Mouse (Mus musculus) kidney, embryonic 15.5 days (tissue): ENCODE measurements around the gene Gchfr. TPM values are rescaled to one million over a fixed set of nuclear protein-coding genes. Genes with fewer than 3 reads are reported as not detected.

Experiments
- ATAC-seq: fragments of 200-750 bp; cut with Nextera tagmentation; replicated peaks from 2 replicates; pipeline ENCODE4 v1.8.0; 2017; ENCODE audit warnings: moderate TSS enrichment; ENCODE audit not compliant: low FRiP score
- H3K27ac ChIP-seq: fragments of 300-500 bp; sonication (generic); 2 replicates; pipeline ENCODE4 v1.5.1; 2015; ENCODE audit warnings: mild to moderate bottlenecking, inconsistent platforms
- H3K27me3 ChIP-seq: fragments of 300-500 bp; sonication (generic); 2 replicates; pipeline ENCODE4 v1.6.1; 2015; ENCODE audit warnings: inconsistent platforms
- H3K36me3 ChIP-seq: fragments of 300-500 bp; sonication (generic); 2 replicates; pipeline ENCODE4 v1.6.1; 2015; ENCODE audit warnings: inconsistent platforms
- H3K4me1 ChIP-seq: fragments of 300-500 bp; sonication (generic); 2 replicates; pipeline ENCODE4 v1.6.1; 2015; ENCODE audit warnings: inconsistent platforms
- H3K4me2 ChIP-seq: fragments of 300-500 bp; sonication (generic); 2 replicates; pipeline ENCODE4 v1.6.1; 2015; ENCODE audit warnings: moderate library complexity, mild to moderate bottlenecking, inconsistent platforms
- H3K4me3 ChIP-seq: fragments of 300-500 bp; sonication (generic); replicated peaks from 2 replicates; pipeline ENCODE4 v1.5.1; 2015; ENCODE audit warnings: mild to moderate bottlenecking, inconsistent platforms
- H3K9ac ChIP-seq: fragments of 300-500 bp; sonication (generic); 2 replicates; pipeline ENCODE4 v1.6.1; 2015; ENCODE audit warnings: mild to moderate bottlenecking, inconsistent platforms
- H3K9me3 ChIP-seq: fragments of 300-500 bp; sonication (generic); replicated peaks from 2 replicates; pipeline ENCODE4 v1.6.1; 2016; ENCODE audit warnings: inconsistent platforms
- WGBS: fragments of 180-500 bp; shearing (Covaris S2); methylation state at CpG from one replicate; pipeline ENCODE4 v1.1.7; 2015; ENCODE audit warnings: mixed read lengths; 5-methylcytosine and 5-hydroxymethylcytosine counted together
- polyA plus RNA-seq: library from polyadenylated mRNA; unstranded; fragments of >200 nt; fragmentation: Nextera tagmentation; extraction: Ambion mirVana; gene quantifications from 2 replicates; pipeline ENCODE4 v1.2.1, GENCODE M21; 2015

Gchfr gene
- polyA plus RNA-seq, 1 experiment from 2014 or later, result 32.0 TPM

- H3K4me2 ChIP-seq, result peak overlapping the region; percentile 88; the same call in 1 of the 2 replicates
- 0 out of 2 replicates have a peak, but pooled peaks cover 4% of the 10 kb centered on the region for H3K27me3 ChIP-seq
- ATAC-seq, result no peak
These were observed 9.7 kb upstream of the Gchfr start for GRCm38 (mm10) chr2:119157836-119158235.

GRCm38 (mm10) chr2:119161247-119161646 lies 6.3 kb upstream of the Gchfr start:
- WGBS, result 39% methylated on average over 2 of the region's 2 CpGs
- no peaks in the 10 kb centered on the region for H3K9me3 ChIP-seq
- no peaks in the 10 kb centered on the region for H3K36me3 ChIP-seq
- H3K4me3 ChIP-seq, result no peak overlapping the region
- H3K27me3 ChIP-seq, result peaks cover 13% of the 10 kb centered on the region
- H3K27ac ChIP-seq, result peak overlapping the region; percentile 59
- no peak overlapping the region for H3K4me2 ChIP-seq
- peaks cover 5% of the 10 kb centered on the region for H3K4me1 ChIP-seq
- H3K9ac ChIP-seq, result no peak overlapping the region
- no peak for ATAC-seq

More at GRCm38 (mm10) chr2:119157836-119158235, 9.7 kb upstream of the Gchfr start:
- H3K9ac ChIP-seq, result no peak overlapping the region
- H3K36me3 ChIP-seq, result peaks cover 16% of the 10 kb centered on the region
- no peaks in the 10 kb centered on the region for H3K9me3 ChIP-seq
- peaks cover 18% of the 10 kb centered on the region for H3K4me1 ChIP-seq
- no peak overlapping the region for H3K27ac ChIP-seq
- no peak overlapping the region for H3K4me3 ChIP-seq

GRCm38 (mm10) chr2:119163135-119163534 lies 4.4 kb upstream of the Gchfr start:
- no peak for ATAC-seq
- H3K4me2 ChIP-seq, result no peak overlapping the region
- no peak overlapping the region for H3K4me3 ChIP-seq
- H3K4me1 ChIP-seq, result peaks cover 16% of the 10 kb centered on the region
- peaks cover 29% of the 10 kb centered on the region for H3K27me3 ChIP-seq
- H3K36me3 ChIP-seq, result no peaks in the 10 kb centered on the region
- no peaks in the 10 kb centered on the region for H3K9me3 ChIP-seq
- H3K9ac ChIP-seq, result no peak overlapping the region
- H3K27ac ChIP-seq, result no peak overlapping the region
- 58% methylated on average over 3 of the region's 3 CpGs for WGBS

- ATAC-seq, result no peak
- H3K4me3 ChIP-seq, result no peak overlapping the region
- peaks cover 31% of the 10 kb centered on the region for H3K27me3 ChIP-seq
- H3K36me3 ChIP-seq, result no peaks in the 10 kb centered on the region
- 89% methylated on average over 4 of the region's 4 CpGs for WGBS
- H3K4me1 ChIP-seq, result peaks cover 17% of the 10 kb centered on the region
- no peaks in the 10 kb centered on the region for H3K9me3 ChIP-seq
- no peak overlapping the region for H3K27ac ChIP-seq
- H3K4me2 ChIP-seq, result no peak overlapping the region
- H3K9ac ChIP-seq, result no peak overlapping the region
These were observed 3.6 kb upstream of the Gchfr start for GRCm38 (mm10) chr2:119163999-119164398.

- no peak overlapping the region for H3K4me2 ChIP-seq
- ATAC-seq, result no peak
- H3K27me3 ChIP-seq, result peaks cover 31% of the 10 kb centered on the region
- H3K9me3 ChIP-seq, result no peaks in the 10 kb centered on the region
- H3K4me1 ChIP-seq, result peaks cover 17% of the 10 kb centered on the region
- H3K27ac ChIP-seq, result no peak overlapping the region
- no peak overlapping the region for H3K9ac ChIP-seq
- H3K36me3 ChIP-seq, result no peaks in the 10 kb centered on the region
- no peak overlapping the region for H3K4me3 ChIP-seq
These were observed 2.2 kb upstream of the Gchfr start for GRCm38 (mm10) chr2:119165401-119165800.

- H3K4me1 ChIP-seq, result peaks cover 34% of the 10 kb centered on the region
- no peaks in the 10 kb centered on the region for H3K36me3 ChIP-seq
- peaks cover 27% of the 10 kb centered on the region for H3K27me3 ChIP-seq
- H3K4me2 ChIP-seq, result peak overlapping the region; percentile 99
- ATAC-seq, result peak; percentile 16
- WGBS, result 4% methylated on average over 26 of the region's 26 CpGs
- peak overlapping the region; percentile 56 for H3K4me3 ChIP-seq
- H3K27ac ChIP-seq, result no peak overlapping the region
- H3K9ac ChIP-seq, result peak overlapping the region; percentile 42
- no peaks in the 10 kb centered on the region for H3K9me3 ChIP-seq
These were observed 288 bp downstream of the Gchfr start for GRCm38 (mm10) chr2:119167866-119168256.

- Histone ChIP-seq H3K9me3 (no peaks in the 10 kb centered on the region), H3K4me3 (no peak overlapping the region), H3K27me3 (peaks cover 27% of the 10 kb centered on the region), H3K27ac (no peak overlapping the region), H3K9ac (no peak overlapping the region), H3K36me3 (no peaks in the 10 kb centered on the region), H3K4me2 (no peak overlapping the region), H3K4me1 (peaks cover 58% of the 10 kb centered on the region)
- no peak for ATAC-seq
- WGBS, result 92% methylated on average over 2 of the region's 2 CpGs
These were observed 2.7 kb downstream of the Gchfr start for GRCm38 (mm10) chr2:119170282-119170681.

GRCm38 (mm10) chr2:119171574-119171973 lies 4.0 kb downstream of the Gchfr start:
- Histone ChIP-seq H3K9me3 (no peaks in the 10 kb centered on the region), H3K4me2 (no peak overlapping the region), H3K4me3 (no peak overlapping the region), H3K9ac (no peak overlapping the region), H3K27me3 (peaks cover 17% of the 10 kb centered on the region), H3K4me1 (peaks cover 59% of the 10 kb centered on the region), H3K36me3 (no peaks in the 10 kb centered on the region; the same call in 1 of the 2 replicates), H3K27ac (no peak overlapping the region)
- WGBS, result 49% methylated on average over 8 of the region's 8 CpGs
- ATAC-seq, result no peak

- peak overlapping the region; percentile 43; the same call in 1 of the 2 replicates for H3K4me2 ChIP-seq
- ATAC-seq, result no peak
- peaks cover 7% of the 10 kb centered on the region; the same call in 1 of the 2 replicates for H3K36me3 ChIP-seq
- no peaks in the 10 kb centered on the region for H3K9me3 ChIP-seq
- H3K4me1 ChIP-seq, result peaks cover 50% of the 10 kb centered on the region
- H3K9ac ChIP-seq, result 0 out of 2 replicates have a peak overlapping the region, but pooled peaks have one; percentile 8
- H3K27ac ChIP-seq, result peak overlapping the region; percentile 81
- WGBS, result 89% methylated on average over 7 of the region's 7 CpGs
- H3K27me3 ChIP-seq, result peaks cover 8% of the 10 kb centered on the region
- H3K4me3 ChIP-seq, result no peak overlapping the region
These were observed 4.9 kb downstream of the Gchfr start for GRCm38 (mm10) chr2:119172446-119172845.

- Histone ChIP-seq H3K9me3 (no peaks in the 10 kb centered on the region), H3K4me3 (no peak overlapping the region), H3K4me1 (peaks cover 45% of the 10 kb centered on the region), H3K36me3 (peaks cover 12% of the 10 kb centered on the region), H3K4me2 (peak overlapping the region; percentile 43), H3K27me3 (peaks cover 3% of the 10 kb centered on the region), H3K9ac (0 out of 2 replicates have a peak overlapping the region, but pooled peaks have one; percentile 8), H3K27ac (peak overlapping the region; percentile 81)
- ATAC-seq, result peak; percentile 43
- 9% methylated on average over 13 of the region's 13 CpGs for WGBS
These were observed 5.4 kb downstream of the Gchfr start for GRCm38 (mm10) chr2:119172862-119173576.

GRCm38 (mm10) chr2:119173991-119174651 lies 6.5 kb downstream of the Gchfr start, which contains the start of gene Gm14137:
Gene Gm14137, plus strand, starts transcription at chr2:119174509.
- ATAC-seq, result no peak
- Histone ChIP-seq H3K36me3 (peaks cover 23% of the 10 kb centered on the region), H3K4me2 (peak within 1 kb of the TSS; percentile 43; the same call in 1 of the 2 replicates), H3K27me3 (no peaks in the 10 kb centered on the region), H3K9ac (no peak within 1 kb of the TSS; the same call in 1 of the 2 replicates), H3K27ac (peak within 1 kb of the TSS; percentile 81), H3K9me3 (no peaks in the 10 kb centered on the region), H3K4me1 (peaks cover 43% of the 10 kb centered on the region), H3K4me3 (no peak within 1 kb of the TSS)
- WGBS, result 51% methylated on average over 8 of the region's 8 CpGs

GRCm38 (mm10) chr2:119174866-119175265 lies 7.3 kb downstream of the Gchfr start:
- peak overlapping the region; percentile 32; the same call in 1 of the 2 replicates for H3K27ac ChIP-seq
- ATAC-seq, result no peak
- H3K36me3 ChIP-seq, result peaks cover 31% of the 10 kb centered on the region
- no peaks in the 10 kb centered on the region for H3K27me3 ChIP-seq
- H3K4me1 ChIP-seq, result peaks cover 43% of the 10 kb centered on the region
- H3K4me2 ChIP-seq, result no peak overlapping the region
- 46% methylated on average over 14 of the region's 14 CpGs for WGBS
- no peak overlapping the region; the same call in 1 of the 2 replicates for H3K9ac ChIP-seq
- H3K4me3 ChIP-seq, result no peak overlapping the region
- no peaks in the 10 kb centered on the region for H3K9me3 ChIP-seq
